Mouse (Mus musculus): ENCODE results near the gene Exoc3l4. TPM values are rescaled to one million over a fixed set of nuclear protein-coding genes. Genes with fewer than 3 reads are reported as not detected.

The Exoc3l4 gene
- polyA plus RNA-seq, 1 experiment from 2014 or later: 10.9 TPM

DNA sequence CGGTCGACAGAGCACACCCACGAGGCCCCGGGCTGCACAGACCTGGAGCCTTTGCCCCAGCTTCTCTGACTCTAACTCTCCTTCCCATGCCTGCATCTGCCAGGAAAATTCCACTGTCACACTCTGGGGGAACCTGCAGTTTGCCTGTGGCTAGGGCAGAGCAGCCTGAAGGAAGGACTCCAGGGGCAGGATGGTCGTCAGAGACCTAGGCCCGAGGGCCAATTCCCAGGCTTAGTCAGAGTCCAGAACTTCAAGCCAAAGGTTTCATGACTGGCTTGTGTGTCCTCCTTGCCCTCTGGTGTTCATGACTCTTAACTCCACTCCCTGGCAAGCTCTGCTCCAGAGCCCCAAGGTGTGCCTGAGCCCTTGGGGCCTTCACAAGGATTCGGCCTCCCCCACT is 51.4 kb downstream of the Exoc3l4 start:
- H3K36me3 ChIP-seq (ENCODE audit: control insufficient read depth, insufficient read depth, low read length): no peaks in the 10 kb centered on the region
- H3K4me2 ChIP-seq (replicated peaks; ENCODE audit: low read depth, low read length): no peak overlapping the region
- H3K27ac ChIP-seq (ENCODE audit: low read depth, low read length): no peak overlapping the region
- H3K27me3 ChIP-seq (ENCODE audit: control insufficient read depth, insufficient read depth, low read length): 0 out of 2 replicates have a peak, but pooled peaks cover 3% of the 10 kb centered on the region
- 70% methylated on average over 7 of the region's 7 CpGs for WGBS
- no peak overlapping the region for H3K4me3 ChIP-seq (ENCODE audit: low read length)
- H3K4me1 ChIP-seq (ENCODE audit: control insufficient read depth, insufficient read depth, low read length): 0 out of 2 replicates have a peak, but pooled peaks cover 3% of the 10 kb centered on the region
- ATAC-seq (ENCODE audit: low FRiP score, low TSS enrichment): no peak
- H3K9ac ChIP-seq (ENCODE audit: low read depth, low read length): no peak overlapping the region
- H3K9me3 ChIP-seq (ENCODE audit: control insufficient read depth, low read length): no peaks in the 10 kb centered on the region

DNA sequence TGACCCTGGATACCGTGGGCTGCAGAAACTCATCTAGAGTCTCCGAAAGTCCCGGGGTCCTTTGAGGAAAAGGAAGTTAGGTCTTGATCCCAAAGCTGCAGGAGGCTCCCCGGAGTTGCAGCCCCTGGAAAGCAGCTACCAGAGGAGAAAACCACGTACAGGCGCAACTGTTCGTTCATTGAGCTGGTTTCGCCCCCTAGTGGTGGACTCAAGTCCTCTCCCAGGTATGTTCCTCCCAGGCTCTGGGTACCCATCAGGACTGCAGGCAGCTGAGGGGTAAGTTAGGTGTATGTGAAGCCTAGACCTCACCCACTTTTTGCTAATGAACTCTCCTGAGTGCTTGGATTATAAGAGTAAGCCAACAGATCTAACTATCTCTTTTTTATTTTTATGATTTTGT is 52.7 kb downstream of the Exoc3l4 start:
- WGBS: 8% methylated on average over 8 of the region's 8 CpGs
- Histone ChIP-seq H3K9me3 (ENCODE audit: control insufficient read depth, low read length) (no peaks in the 10 kb centered on the region), H3K4me2 (replicated peaks; ENCODE audit: low read depth, low read length) (no peak overlapping the region), H3K36me3 (ENCODE audit: control insufficient read depth, insufficient read depth, low read length) (no peaks in the 10 kb centered on the region), H3K4me3 (ENCODE audit: low read length) (no peak overlapping the region), H3K4me1 (ENCODE audit: control insufficient read depth, insufficient read depth, low read length) (0 out of 2 replicates have a peak, but pooled peaks cover 5% of the 10 kb centered on the region), H3K9ac (ENCODE audit: low read depth, low read length) (no peak overlapping the region), H3K27ac (ENCODE audit: low read depth, low read length) (no peak overlapping the region), H3K27me3 (ENCODE audit: control insufficient read depth, insufficient read depth, low read length) (0 out of 2 replicates have a peak, but pooled peaks cover 3% of the 10 kb centered on the region)
- peak; percentile 79 for ATAC-seq (ENCODE audit: low FRiP score, low TSS enrichment)

DNA sequence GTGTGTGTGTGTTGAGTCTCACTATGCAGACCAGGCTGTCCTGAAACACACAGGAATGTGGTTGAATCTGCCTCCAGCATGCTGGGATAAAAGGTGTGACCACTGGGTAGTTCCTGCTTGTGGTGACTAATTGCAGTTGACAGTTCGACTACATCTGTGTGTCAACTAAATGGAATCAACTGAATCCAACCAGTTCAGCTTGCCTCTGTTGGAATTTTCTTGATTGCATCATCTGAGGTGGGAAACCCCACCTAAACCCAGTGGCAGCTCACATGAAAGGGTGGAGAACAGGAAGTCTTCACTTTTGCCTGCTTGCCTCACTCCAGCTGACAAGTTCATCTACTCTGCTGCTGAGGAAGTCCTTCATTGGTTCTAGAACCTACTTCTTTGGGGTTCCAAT is 54.3 kb downstream of the Exoc3l4 start:
- H3K9ac ChIP-seq (ENCODE audit: low read depth, low read length): no peak overlapping the region
- H3K4me3 ChIP-seq (ENCODE audit: low read length): no peak overlapping the region
- no peak overlapping the region for H3K27ac ChIP-seq (ENCODE audit: low read depth, low read length)
- 0 out of 2 replicates have a peak, but pooled peaks cover 3% of the 10 kb centered on the region for H3K27me3 ChIP-seq (ENCODE audit: control insufficient read depth, insufficient read depth, low read length)
- no peak for ATAC-seq (ENCODE audit: low FRiP score, low TSS enrichment)
- 0 out of 2 replicates have a peak, but pooled peaks cover 6% of the 10 kb centered on the region for H3K4me1 ChIP-seq (ENCODE audit: control insufficient read depth, insufficient read depth, low read length)
- H3K36me3 ChIP-seq (ENCODE audit: control insufficient read depth, insufficient read depth, low read length): no peaks in the 10 kb centered on the region
- no peaks in the 10 kb centered on the region for H3K9me3 ChIP-seq (ENCODE audit: control insufficient read depth, low read length)
- WGBS: 52% methylated on average over 1 of the region's 1 CpGs
- no peak overlapping the region for H3K4me2 ChIP-seq (replicated peaks; ENCODE audit: low read depth, low read length)

DNA sequence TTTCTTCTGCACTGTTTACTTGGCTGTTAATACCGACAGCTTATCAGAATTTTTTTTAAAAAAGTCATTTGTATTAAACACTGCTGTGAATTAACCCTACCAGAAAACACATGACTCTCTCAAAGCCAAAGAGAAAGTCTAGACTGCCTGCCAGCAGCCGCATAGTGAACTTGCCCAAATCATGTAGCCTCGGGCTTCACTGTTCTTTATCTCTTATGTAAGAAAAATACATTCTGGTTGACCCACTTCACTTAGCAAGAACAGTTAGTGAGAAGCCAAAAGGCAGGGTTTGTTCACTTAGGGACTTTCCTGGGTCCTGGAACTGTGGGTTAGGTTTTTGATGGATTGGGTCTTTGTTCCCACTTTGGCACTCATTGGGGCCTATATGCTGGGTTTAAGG is 54.9 kb downstream of the Exoc3l4 start:
- no peak overlapping the region for H3K4me3 ChIP-seq (ENCODE audit: low read length)
- H3K27ac ChIP-seq (ENCODE audit: low read depth, low read length): no peak overlapping the region
- 0 out of 2 replicates have a peak, but pooled peaks cover 3% of the 10 kb centered on the region for H3K27me3 ChIP-seq (ENCODE audit: control insufficient read depth, insufficient read depth, low read length)
- H3K4me2 ChIP-seq (replicated peaks; ENCODE audit: low read depth, low read length): no peak overlapping the region
- no peak overlapping the region for H3K9ac ChIP-seq (ENCODE audit: low read depth, low read length)
- H3K4me1 ChIP-seq (ENCODE audit: control insufficient read depth, insufficient read depth, low read length): 0 out of 2 replicates have a peak, but pooled peaks cover 6% of the 10 kb centered on the region
- 85% methylated on average over 3 of the region's 3 CpGs for WGBS
- H3K36me3 ChIP-seq (ENCODE audit: control insufficient read depth, insufficient read depth, low read length): no peaks in the 10 kb centered on the region
- ATAC-seq (ENCODE audit: low FRiP score, low TSS enrichment): no peak
- H3K9me3 ChIP-seq (ENCODE audit: control insufficient read depth, low read length): no peaks in the 10 kb centered on the region

DNA sequence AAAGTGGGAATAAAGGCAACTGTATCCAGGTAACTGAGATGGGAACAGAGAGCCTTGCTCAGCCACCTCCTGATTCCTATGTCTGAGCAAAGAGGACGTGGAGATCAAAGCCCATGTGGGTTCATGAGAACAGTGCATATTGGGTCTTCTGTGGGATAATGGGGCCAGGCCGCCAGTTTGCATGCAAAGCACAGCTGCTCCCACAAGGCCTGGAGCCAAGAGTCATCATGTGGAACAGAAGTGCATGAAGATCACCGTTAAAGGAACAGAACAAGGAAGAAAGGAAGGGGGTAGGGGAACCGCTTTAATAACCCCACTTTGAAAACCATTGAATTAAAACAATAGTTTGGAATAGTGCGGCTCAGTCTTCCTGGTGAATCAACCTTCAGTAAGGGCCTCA is 56.1 kb downstream of the Exoc3l4 start:
- no peak overlapping the region for H3K9ac ChIP-seq (ENCODE audit: low read depth, low read length)
- no peaks in the 10 kb centered on the region for H3K36me3 ChIP-seq (ENCODE audit: control insufficient read depth, insufficient read depth, low read length)
- no peak overlapping the region for H3K4me3 ChIP-seq (ENCODE audit: low read length)
- no peak overlapping the region for H3K4me2 ChIP-seq (replicated peaks; ENCODE audit: low read depth, low read length)
- WGBS: 58% methylated on average over 5 of the region's 5 CpGs
- no peak overlapping the region for H3K27ac ChIP-seq (ENCODE audit: low read depth, low read length)
- no peak for ATAC-seq (ENCODE audit: low FRiP score, low TSS enrichment)
- H3K4me1 ChIP-seq (ENCODE audit: control insufficient read depth, insufficient read depth, low read length): 0 out of 2 replicates have a peak, but pooled peaks cover 6% of the 10 kb centered on the region
- H3K9me3 ChIP-seq (ENCODE audit: control insufficient read depth, low read length): peaks cover 2% of the 10 kb centered on the region; the same call in 1 of the 2 replicates
- 0 out of 2 replicates have a peak, but pooled peaks cover 3% of the 10 kb centered on the region for H3K27me3 ChIP-seq (ENCODE audit: control insufficient read depth, insufficient read depth, low read length)

DNA sequence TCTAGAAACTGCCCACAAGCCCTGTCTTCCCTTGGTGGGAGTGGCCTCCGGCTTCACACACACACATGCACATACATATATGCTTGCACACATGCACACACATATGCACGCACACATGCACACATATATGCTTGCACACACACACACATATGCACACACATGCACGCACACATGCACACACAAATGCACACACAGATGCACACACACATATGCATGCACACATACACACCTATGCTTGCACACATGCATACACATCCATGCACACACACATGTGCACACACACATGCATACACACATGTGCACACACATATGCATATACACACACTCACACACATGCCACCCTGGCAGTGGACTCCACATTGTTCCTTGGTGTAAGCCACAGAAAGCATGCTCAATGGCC is 57.6 kb downstream of the Exoc3l4 start:
- ATAC-seq (ENCODE audit: low FRiP score, low TSS enrichment): no peak

DNA sequence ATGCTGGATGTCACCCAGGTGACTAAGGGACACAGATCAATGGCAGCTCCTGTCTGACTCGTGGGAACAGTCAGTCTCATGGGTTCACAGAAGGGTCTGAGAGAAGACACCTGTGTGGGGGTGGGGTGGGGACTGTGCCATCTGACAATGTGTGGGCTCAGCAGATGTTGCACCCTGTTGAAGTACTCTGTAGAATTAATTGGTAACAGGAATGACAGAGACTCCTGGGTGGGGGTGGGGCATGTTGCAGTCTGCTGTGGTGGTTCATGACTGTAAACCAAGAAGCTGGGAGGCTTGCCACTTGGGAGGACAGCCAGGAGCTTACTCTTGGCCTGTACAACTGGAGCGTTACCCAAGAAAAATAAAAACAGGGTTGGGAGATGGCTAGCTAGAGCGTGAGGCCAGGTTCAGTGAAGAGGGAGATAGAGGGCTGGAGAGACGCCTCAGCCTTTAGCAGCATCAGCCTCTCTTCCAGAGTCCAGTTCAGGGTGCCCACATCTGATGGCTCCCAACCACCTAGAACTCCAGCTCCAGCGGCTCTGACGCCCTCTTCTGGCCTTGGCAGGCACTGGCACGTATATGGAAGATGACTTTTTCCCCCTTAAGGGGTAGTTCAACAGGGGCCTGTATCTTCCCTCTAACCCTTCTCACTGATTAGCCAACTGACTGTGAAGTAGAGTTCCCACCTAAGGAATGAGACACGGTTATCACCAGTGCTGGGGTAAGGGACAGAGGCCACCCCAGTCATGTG is 58.3 kb downstream of the Exoc3l4 start:
- no peaks in the 10 kb centered on the region for H3K36me3 ChIP-seq (ENCODE audit: control insufficient read depth, insufficient read depth, low read length)
- H3K4me2 ChIP-seq (replicated peaks; ENCODE audit: low read depth, low read length): no peak overlapping the region
- peaks cover 2% of the 10 kb centered on the region; the same call in 1 of the 2 replicates for H3K9me3 ChIP-seq (ENCODE audit: control insufficient read depth, low read length)
- peak overlapping the region; percentile 55; the same call in 1 of the 2 replicates for H3K27ac ChIP-seq (ENCODE audit: low read depth, low read length)
- no peaks in the 10 kb centered on the region for H3K27me3 ChIP-seq (ENCODE audit: control insufficient read depth, insufficient read depth, low read length)
- peaks cover 12% of the 10 kb centered on the region; the same call in 1 of the 2 replicates for H3K4me1 ChIP-seq (ENCODE audit: control insufficient read depth, insufficient read depth, low read length)
- no peak overlapping the region for H3K4me3 ChIP-seq (ENCODE audit: low read length)
- peak; percentile 82 for ATAC-seq (ENCODE audit: low FRiP score, low TSS enrichment)
- WGBS: 39% methylated on average over 8 of the region's 8 CpGs
- H3K9ac ChIP-seq (ENCODE audit: low read depth, low read length): no peak overlapping the region

More for the DNA sequence above, 57.6 kb downstream of the Exoc3l4 start:
- H3K9me3 ChIP-seq (ENCODE audit: control insufficient read depth, low read length): peaks cover 2% of the 10 kb centered on the region; the same call in 1 of the 2 replicates
- WGBS: 95% methylated on average over 3 of the region's 3 CpGs
- H3K4me1 ChIP-seq (ENCODE audit: control insufficient read depth, insufficient read depth, low read length): peaks cover 10% of the 10 kb centered on the region; the same call in 1 of the 2 replicates
- H3K9ac ChIP-seq (ENCODE audit: low read depth, low read length): no peak overlapping the region
- H3K4me2 ChIP-seq (replicated peaks; ENCODE audit: low read depth, low read length): no peak overlapping the region
- 0 out of 2 replicates have a peak overlapping the region, but pooled peaks have one; percentile 17 for H3K27ac ChIP-seq (ENCODE audit: low read depth, low read length)
- no peak overlapping the region for H3K4me3 ChIP-seq (ENCODE audit: low read length)
- no peaks in the 10 kb centered on the region for H3K27me3 ChIP-seq (ENCODE audit: control insufficient read depth, insufficient read depth, low read length)
- no peaks in the 10 kb centered on the region for H3K36me3 ChIP-seq (ENCODE audit: control insufficient read depth, insufficient read depth, low read length)

DNA sequence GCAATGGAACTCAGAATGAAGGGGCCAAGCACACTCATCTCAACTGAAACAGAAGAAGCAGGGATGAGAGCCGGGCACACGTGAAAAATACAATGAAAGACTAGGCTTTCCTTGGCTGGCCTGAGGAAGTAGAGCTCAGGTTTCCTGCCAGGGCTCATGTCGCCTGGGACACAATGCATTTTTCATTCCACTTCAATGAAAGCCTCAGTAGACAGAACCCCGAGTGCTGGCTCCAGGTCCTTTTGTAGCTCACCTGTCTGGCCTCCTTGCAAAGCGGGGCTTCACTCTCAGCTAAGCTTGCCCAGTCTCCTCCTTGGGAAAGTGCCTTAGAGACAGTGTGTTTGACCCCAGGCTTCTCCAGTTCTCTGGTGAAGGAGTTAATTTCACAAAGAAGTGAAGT is 62.1 kb downstream of the Exoc3l4 start:
- Histone ChIP-seq H3K4me3 (ENCODE audit: low read length) (no peak overlapping the region), H3K4me2 (replicated peaks; ENCODE audit: low read depth, low read length) (no peak overlapping the region), H3K36me3 (ENCODE audit: control insufficient read depth, insufficient read depth, low read length) (no peaks in the 10 kb centered on the region), H3K4me1 (ENCODE audit: control insufficient read depth, insufficient read depth, low read length) (peaks cover 12% of the 10 kb centered on the region; the same call in 1 of the 2 replicates), H3K27ac (ENCODE audit: low read depth, low read length) (no peak overlapping the region), H3K27me3 (ENCODE audit: control insufficient read depth, insufficient read depth, low read length) (no peaks in the 10 kb centered on the region), H3K9ac (ENCODE audit: low read depth, low read length) (no peak overlapping the region), H3K9me3 (ENCODE audit: control insufficient read depth, low read length) (peaks cover 2% of the 10 kb centered on the region; the same call in 1 of the 2 replicates)
- WGBS: 32% methylated on average over 5 of the region's 5 CpGs
- no peak for ATAC-seq (ENCODE audit: low FRiP score, low TSS enrichment)

DNA sequence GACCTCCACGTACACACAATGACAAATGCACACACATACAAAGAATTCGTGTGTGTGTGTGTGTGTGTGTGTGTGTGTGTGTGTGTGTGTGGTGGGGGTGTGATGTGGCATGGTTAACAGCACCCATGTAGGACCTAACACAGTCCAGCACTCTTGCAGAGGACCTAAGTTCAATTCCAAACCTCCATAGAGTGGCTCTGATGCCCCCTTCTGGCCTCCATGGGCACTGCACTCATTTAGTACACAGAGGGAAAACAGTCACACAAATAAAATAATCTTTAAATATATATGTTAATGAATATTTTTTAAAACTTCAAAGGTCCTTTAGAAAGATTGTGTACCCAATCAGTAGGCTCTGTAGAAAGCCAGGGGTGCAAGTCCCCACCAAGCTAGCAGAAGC is 63.1 kb downstream of the Exoc3l4 start:
- Histone ChIP-seq H3K9me3 (ENCODE audit: control insufficient read depth, low read length) (peaks cover 2% of the 10 kb centered on the region; the same call in 1 of the 2 replicates), H3K9ac (ENCODE audit: low read depth, low read length) (no peak overlapping the region), H3K4me1 (ENCODE audit: control insufficient read depth, insufficient read depth, low read length) (peaks cover 11% of the 10 kb centered on the region), H3K27me3 (ENCODE audit: control insufficient read depth, insufficient read depth, low read length) (no peaks in the 10 kb centered on the region), H3K4me2 (replicated peaks; ENCODE audit: low read depth, low read length) (no peak overlapping the region), H3K36me3 (ENCODE audit: control insufficient read depth, insufficient read depth, low read length) (no peaks in the 10 kb centered on the region), H3K27ac (ENCODE audit: low read depth, low read length) (no peak overlapping the region), H3K4me3 (ENCODE audit: low read length) (no peak overlapping the region)
- ATAC-seq (ENCODE audit: low FRiP score, low TSS enrichment): no peak
- 72% methylated on average over 2 of the region's 2 CpGs for WGBS

All from kidney, embryonic 14.5 days (tissue).